Mouse (Mus musculus): Measurements from ENCODE around the gene Phf3. TPM values are rescaled to one million over a fixed set of nuclear protein-coding genes. Genes with fewer than 3 reads are reported as not detected.

The Phf3 gene
- polyA plus RNA-seq, 1 experiment from 2014 or later = 39.7 TPM

- no peak overlapping the region for H3K4me2 ChIP-seq (ENCODE audit: low read depth, low read length, severe bottlenecking)
- H3K9me3 ChIP-seq (ENCODE audit: control insufficient read depth, low read length) = no peaks in the 10 kb centered on the region
- no peak overlapping the region for H3K4me3 ChIP-seq (ENCODE audit: low read depth, low read length)
- no peaks in the 10 kb centered on the region for H3K4me1 ChIP-seq (replicated peaks; ENCODE audit: control insufficient read depth, insufficient read depth, low read length)
- H3K9ac ChIP-seq (ENCODE audit: low read length) = no peak overlapping the region
- ATAC-seq (replicated peaks; ENCODE audit: low FRiP score) = no peak
- no peaks in the 10 kb centered on the region for H3K27me3 ChIP-seq (ENCODE audit: control insufficient read depth, insufficient read depth, low read length)
- H3K36me3 ChIP-seq (ENCODE audit: control insufficient read depth, insufficient read depth, low read length) = no peaks in the 10 kb centered on the region
- no peak for DNase-seq (ENCODE audit: low spot score)
- no peak overlapping the region for H3K27ac ChIP-seq (ENCODE audit: low read depth, low read length)
- 95% methylated on average over 2 of the region's 2 CpGs for WGBS
Measured at GRCm38 (mm10) chr1:30850906-30851305, 22.8 kb downstream of the Phf3 start.

GRCm38 (mm10) chr1:30849955-30850354 is 23.8 kb downstream of the Phf3 start:
- Histone ChIP-seq H3K36me3 (ENCODE audit: control insufficient read depth, insufficient read depth, low read length) (no peaks in the 10 kb centered on the region), H3K27me3 (ENCODE audit: control insufficient read depth, insufficient read depth, low read length) (no peaks in the 10 kb centered on the region), H3K9ac (ENCODE audit: low read length) (no peak overlapping the region), H3K4me3 (ENCODE audit: low read depth, low read length) (no peak overlapping the region), H3K9me3 (ENCODE audit: control insufficient read depth, low read length) (no peaks in the 10 kb centered on the region), H3K4me1 (replicated peaks; ENCODE audit: control insufficient read depth, insufficient read depth, low read length) (no peaks in the 10 kb centered on the region), H3K27ac (ENCODE audit: low read depth, low read length) (no peak overlapping the region), H3K4me2 (ENCODE audit: low read depth, low read length, severe bottlenecking) (no peak overlapping the region)
- 86% methylated on average over 3 of the region's 3 CpGs for WGBS
- no peak for ATAC-seq (replicated peaks; ENCODE audit: low FRiP score)
- no peak for DNase-seq (ENCODE audit: low spot score)

DNA sequence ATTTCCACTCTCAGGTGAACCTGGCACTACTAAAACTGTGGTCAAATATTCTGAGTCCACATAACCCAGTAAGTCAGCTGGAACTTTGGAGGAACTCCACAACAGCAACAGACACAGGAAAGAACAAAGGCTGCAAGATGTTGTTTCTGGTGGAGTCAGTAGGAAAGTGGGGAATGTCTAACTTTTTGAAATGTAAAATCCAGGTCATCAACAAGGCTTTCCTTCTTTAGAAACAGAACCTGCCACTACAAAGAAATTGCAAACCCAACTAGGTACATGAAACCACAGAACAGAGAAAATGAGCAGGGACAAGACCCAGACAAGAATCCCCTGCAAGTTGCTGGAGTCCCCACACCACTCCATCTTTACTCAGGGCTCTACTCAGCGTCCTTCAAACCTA is 26.0 kb downstream of the Phf3 start:
- DNase-seq (ENCODE audit: low spot score) = no peak
- Histone ChIP-seq H3K9ac (ENCODE audit: low read length) (no peak overlapping the region), H3K27me3 (ENCODE audit: control insufficient read depth, insufficient read depth, low read length) (no peaks in the 10 kb centered on the region), H3K36me3 (ENCODE audit: control insufficient read depth, insufficient read depth, low read length) (no peaks in the 10 kb centered on the region), H3K4me3 (ENCODE audit: low read depth, low read length) (no peak overlapping the region), H3K9me3 (ENCODE audit: control insufficient read depth, low read length) (no peaks in the 10 kb centered on the region), H3K4me1 (replicated peaks; ENCODE audit: control insufficient read depth, insufficient read depth, low read length) (no peaks in the 10 kb centered on the region), H3K27ac (ENCODE audit: low read depth, low read length) (no peak overlapping the region), H3K4me2 (ENCODE audit: low read depth, low read length, severe bottlenecking) (no peak overlapping the region)
- 74% methylated on average over 1 of the region's 1 CpGs for WGBS
- no peak for ATAC-seq (replicated peaks; ENCODE audit: low FRiP score)

DNA sequence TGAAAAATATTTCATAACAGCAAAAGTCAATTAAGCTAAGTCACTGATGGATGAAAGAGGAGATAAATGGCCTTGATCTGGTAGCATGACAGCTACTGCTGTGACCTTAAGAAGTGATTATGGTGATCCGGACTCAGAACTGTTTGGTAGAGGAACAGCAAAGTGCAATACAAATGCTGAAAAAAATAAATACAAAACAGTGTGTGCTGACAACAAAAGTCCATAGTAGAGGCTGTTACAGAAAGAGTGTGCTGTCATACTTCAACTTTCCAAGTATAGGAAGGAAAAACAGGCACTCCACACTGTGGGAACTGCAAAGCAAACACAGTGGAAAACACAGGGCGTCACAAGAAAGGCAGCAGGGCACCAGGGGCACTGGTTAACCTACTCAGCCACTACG is 34.1 kb downstream of the Phf3 start:
- ATAC-seq (replicated peaks; ENCODE audit: low FRiP score) (no peak), DNase-seq (ENCODE audit: low spot score) (no peak)
- Histone ChIP-seq H3K36me3 (ENCODE audit: control insufficient read depth, insufficient read depth, low read length) (no peaks in the 10 kb centered on the region), H3K4me3 (ENCODE audit: low read depth, low read length) (no peak overlapping the region), H3K9me3 (ENCODE audit: control insufficient read depth, low read length) (no peaks in the 10 kb centered on the region), H3K9ac (ENCODE audit: low read length) (no peak overlapping the region), H3K4me1 (replicated peaks; ENCODE audit: control insufficient read depth, insufficient read depth, low read length) (no peaks in the 10 kb centered on the region), H3K27me3 (ENCODE audit: control insufficient read depth, insufficient read depth, low read length) (no peaks in the 10 kb centered on the region), H3K27ac (ENCODE audit: low read depth, low read length) (no peak overlapping the region), H3K4me2 (ENCODE audit: low read depth, low read length, severe bottlenecking) (no peak overlapping the region)
- whole genome bisulfite sequencing = 84% methylated on average over 3 of the region's 3 CpGs

DNA sequence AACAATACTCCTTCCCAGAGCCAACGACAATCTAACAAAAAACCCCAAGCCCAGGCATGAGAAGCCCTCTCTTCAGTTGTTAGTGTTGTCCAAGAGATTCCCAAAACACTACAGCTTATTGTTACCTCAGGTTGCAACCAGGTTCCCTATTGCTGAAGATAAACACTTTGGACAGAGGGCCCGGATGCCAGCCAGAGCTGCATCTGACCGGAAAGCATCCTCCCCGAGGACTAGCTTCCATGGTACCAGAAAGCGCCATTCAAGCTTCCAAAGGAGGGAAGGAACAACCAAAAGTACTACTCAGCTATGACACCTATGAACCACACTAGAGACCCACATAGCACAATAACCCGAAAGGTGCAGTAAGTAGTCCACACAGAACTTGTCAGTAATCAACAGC is 38.2 kb downstream of the Phf3 start:
- Histone ChIP-seq H3K27me3 (ENCODE audit: control insufficient read depth, insufficient read depth, low read length) (no peaks in the 10 kb centered on the region), H3K4me1 (replicated peaks; ENCODE audit: control insufficient read depth, insufficient read depth, low read length) (no peaks in the 10 kb centered on the region), H3K36me3 (ENCODE audit: control insufficient read depth, insufficient read depth, low read length) (peaks cover 2% of the 10 kb centered on the region; the same call in 1 of the 2 replicates), H3K4me2 (ENCODE audit: low read depth, low read length, severe bottlenecking) (no peak overlapping the region), H3K9ac (ENCODE audit: low read length) (no peak overlapping the region), H3K9me3 (ENCODE audit: control insufficient read depth, low read length) (no peaks in the 10 kb centered on the region), H3K27ac (ENCODE audit: low read depth, low read length) (no peak overlapping the region), H3K4me3 (ENCODE audit: low read depth, low read length) (no peak overlapping the region)
- ATAC-seq (replicated peaks; ENCODE audit: low FRiP score) (no peak), DNase-seq (ENCODE audit: low spot score) (no peak)
- WGBS = 96% methylated on average over 6 of the region's 6 CpGs

DNA sequence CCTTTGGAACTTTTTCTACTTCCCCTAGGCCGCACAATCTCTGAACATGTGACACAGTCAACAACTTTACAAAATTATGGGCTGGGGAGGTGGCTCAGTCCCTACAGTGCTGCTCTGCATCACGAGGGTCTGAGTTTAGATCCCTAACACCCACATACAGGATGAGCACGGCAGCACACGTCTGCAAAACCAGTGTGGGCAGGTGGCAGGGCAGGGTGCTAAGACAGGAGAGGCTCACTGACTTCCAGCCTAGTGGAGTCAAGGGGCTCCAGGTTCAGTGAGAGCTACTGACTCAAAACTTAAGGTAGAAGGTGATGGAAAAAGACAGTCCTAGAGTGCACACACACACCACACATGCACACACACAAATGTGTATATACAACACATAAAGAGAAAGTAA is 40.9 kb downstream of the Phf3 start:
- DNase-seq (ENCODE audit: low spot score) (no peak), ATAC-seq (replicated peaks; ENCODE audit: low FRiP score) (no peak)
- Histone ChIP-seq H3K9ac (ENCODE audit: low read length) (no peak overlapping the region), H3K4me1 (replicated peaks; ENCODE audit: control insufficient read depth, insufficient read depth, low read length) (no peaks in the 10 kb centered on the region), H3K27ac (ENCODE audit: low read depth, low read length) (no peak overlapping the region), H3K27me3 (ENCODE audit: control insufficient read depth, insufficient read depth, low read length) (no peaks in the 10 kb centered on the region), H3K9me3 (ENCODE audit: control insufficient read depth, low read length) (no peaks in the 10 kb centered on the region), H3K4me3 (ENCODE audit: low read depth, low read length) (no peak overlapping the region), H3K4me2 (ENCODE audit: low read depth, low read length, severe bottlenecking) (no peak overlapping the region), H3K36me3 (ENCODE audit: control insufficient read depth, insufficient read depth, low read length) (peaks cover 2% of the 10 kb centered on the region; the same call in 1 of the 2 replicates)
- 88% methylated on average over 4 of the region's 4 CpGs for WGBS

GRCm38 (mm10) chr1:30819414-30819813 is 54.3 kb downstream of the Phf3 start:
- H3K36me3 ChIP-seq (ENCODE audit: control insufficient read depth, insufficient read depth, low read length) = no peaks in the 10 kb centered on the region

DNA sequence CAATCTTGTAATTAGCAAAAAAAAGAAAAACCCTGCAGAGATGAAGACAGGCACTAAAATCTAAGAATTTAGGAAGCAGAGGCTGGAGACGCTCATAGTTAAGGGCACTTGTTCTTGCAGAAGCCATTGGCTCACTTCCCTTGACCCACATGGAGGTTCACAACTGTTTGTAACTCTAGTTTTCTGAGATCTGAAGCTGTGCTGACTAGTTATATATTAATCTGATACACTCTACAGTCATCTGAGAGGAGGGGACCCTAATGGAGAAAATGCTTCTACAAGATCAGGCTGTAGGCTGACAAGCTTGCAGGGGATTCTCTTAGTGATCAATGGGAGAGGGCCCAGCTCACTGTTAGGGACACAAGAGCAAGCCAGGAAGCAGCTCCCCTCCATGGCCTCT is 58.1 kb downstream of the Phf3 start:
- no peaks in the 10 kb centered on the region for H3K4me1 ChIP-seq (replicated peaks; ENCODE audit: control insufficient read depth, insufficient read depth, low read length)
- no peaks in the 10 kb centered on the region for H3K27me3 ChIP-seq (ENCODE audit: control insufficient read depth, insufficient read depth, low read length)
- no peak overlapping the region for H3K9ac ChIP-seq (ENCODE audit: low read length)
- H3K9me3 ChIP-seq (ENCODE audit: control insufficient read depth, low read length) = no peaks in the 10 kb centered on the region
- WGBS = 83% methylated on average over 1 of the region's 1 CpGs
- DNase-seq (ENCODE audit: low spot score) (no peak), ATAC-seq (replicated peaks; ENCODE audit: low FRiP score) (no peak)
- H3K4me2 ChIP-seq (ENCODE audit: low read depth, low read length, severe bottlenecking) = no peak overlapping the region
- H3K36me3 ChIP-seq (ENCODE audit: control insufficient read depth, insufficient read depth, low read length) = peaks cover 5% of the 10 kb centered on the region; the same call in 1 of the 2 replicates
- no peak overlapping the region for H3K4me3 ChIP-seq (ENCODE audit: low read depth, low read length)
- no peak overlapping the region for H3K27ac ChIP-seq (ENCODE audit: low read depth, low read length)

More at GRCm38 (mm10) chr1:30819414-30819813, 54.3 kb downstream of the Phf3 start:
- Histone ChIP-seq H3K4me1 (replicated peaks; ENCODE audit: control insufficient read depth, insufficient read depth, low read length) (no peaks in the 10 kb centered on the region), H3K9ac (ENCODE audit: low read length) (no peak overlapping the region), H3K27ac (ENCODE audit: low read depth, low read length) (no peak overlapping the region), H3K4me3 (ENCODE audit: low read depth, low read length) (no peak overlapping the region), H3K4me2 (ENCODE audit: low read depth, low read length, severe bottlenecking) (no peak overlapping the region), H3K9me3 (ENCODE audit: control insufficient read depth, low read length) (no peaks in the 10 kb centered on the region), H3K27me3 (ENCODE audit: control insufficient read depth, insufficient read depth, low read length) (no peaks in the 10 kb centered on the region)
- DNase-seq (ENCODE audit: low spot score) (no peak), ATAC-seq (replicated peaks; ENCODE audit: low FRiP score) (no peak)
- WGBS = 92% methylated on average over 6 of the region's 6 CpGs

DNA sequence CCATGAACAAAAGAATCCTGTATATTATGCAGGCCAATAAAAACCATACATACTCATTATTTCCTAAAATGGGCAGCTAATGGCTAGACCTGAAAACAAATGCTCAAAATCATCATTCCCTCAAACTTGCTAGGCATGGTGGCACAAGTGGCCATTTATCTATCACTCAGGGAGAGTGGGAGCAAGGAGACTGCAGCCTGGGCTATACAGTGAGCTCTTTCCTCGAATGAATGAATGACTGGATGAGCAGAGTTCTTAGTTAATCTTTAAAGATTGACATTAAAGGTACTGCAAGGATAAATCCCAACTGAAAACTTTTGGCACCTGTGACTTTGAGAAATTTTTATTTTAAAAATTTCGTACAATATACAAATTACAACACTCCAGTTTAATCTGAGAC is 58.7 kb downstream of the Phf3 start:
- no peak overlapping the region for H3K4me3 ChIP-seq (ENCODE audit: low read depth, low read length)
- no peaks in the 10 kb centered on the region for H3K4me1 ChIP-seq (replicated peaks; ENCODE audit: control insufficient read depth, insufficient read depth, low read length)
- DNase-seq (ENCODE audit: low spot score) (no peak), ATAC-seq (replicated peaks; ENCODE audit: low FRiP score) (no peak)
- no peak overlapping the region for H3K4me2 ChIP-seq (ENCODE audit: low read depth, low read length, severe bottlenecking)
- no peaks in the 10 kb centered on the region for H3K27me3 ChIP-seq (ENCODE audit: control insufficient read depth, insufficient read depth, low read length)
- 91% methylated on average over 2 of the region's 2 CpGs for WGBS
- no peak overlapping the region for H3K27ac ChIP-seq (ENCODE audit: low read depth, low read length)
- no peak overlapping the region for H3K9ac ChIP-seq (ENCODE audit: low read length)
- H3K9me3 ChIP-seq (ENCODE audit: control insufficient read depth, low read length) = no peaks in the 10 kb centered on the region
- H3K36me3 ChIP-seq (ENCODE audit: control insufficient read depth, insufficient read depth, low read length) = peaks cover 5% of the 10 kb centered on the region; the same call in 1 of the 2 replicates
